Mouse (Mus musculus) stomach, embryonic 16.5 days (tissue): ENCODE measurements at regions not wholly inside any gene's neighbourhood (a gene's known extent, or its start where the extent isn't known, plus 50 kb on each side); places are given as distances from the start of the nearest gene placed in this dataset.
A peak's percentile ranks its signal among the peaks of the same experiment; 100 is the strongest.
"Not testable (repeated sequence)": the region's sequence is repeated elsewhere in the genome, so short reads cannot be mapped to it uniquely, and the experiment has no call there.

Experiments used
- ATAC-seq: fragments of 200-750 bp; cut with Nextera tagmentation; 2 replicates; pipeline ENCODE4 v1.8.0; 2017; ENCODE audit warnings: moderate number of reproducible peaks, moderate TSS enrichment; ENCODE audit not compliant: insufficient read depth, low FRiP score
- H3K27ac ChIP-seq: fragments of 300-500 bp; sonication (generic); 2 replicates; pipeline ENCODE4 v1.5.1; 2014; ENCODE audit warnings: low read length
- H3K27me3 ChIP-seq: fragments of 300-500 bp; sonication (generic); 2 replicates; pipeline ENCODE4 v1.6.1; 2014; ENCODE audit warnings: low read length, control low read depth, mixed read lengths; ENCODE audit not compliant: control insufficient read depth, insufficient read depth
- H3K36me3 ChIP-seq: fragments of 300-500 bp; sonication (generic); 2 replicates; pipeline ENCODE4 v1.6.1; 2014; ENCODE audit warnings: low read length; ENCODE audit not compliant: control insufficient read depth, insufficient read depth
- H3K4me1 ChIP-seq: fragments of 300-500 bp; sonication (generic); 2 replicates; pipeline ENCODE4 v1.6.1; 2014; ENCODE audit warnings: low read length, control low read depth, mixed read lengths; ENCODE audit not compliant: control insufficient read depth, insufficient read depth
- H3K4me2 ChIP-seq: fragments of 300-500 bp; sonication (generic); 2 replicates; pipeline ENCODE4 v1.6.1; 2014; ENCODE audit warnings: low read depth, low read length, mixed read lengths
- H3K4me3 ChIP-seq: fragments of 300-500 bp; sonication (generic); replicated peaks from 2 replicates; pipeline ENCODE4 v1.5.1; 2014; ENCODE audit warnings: mild to moderate bottlenecking, low read length
- H3K9ac ChIP-seq: fragments of 300-500 bp; sonication (generic); 2 replicates; pipeline ENCODE4 v1.6.1; 2014; ENCODE audit warnings: low read length
- H3K9me3 ChIP-seq: fragments of 300-500 bp; sonication (generic); replicated peaks from 2 replicates; pipeline ENCODE4 v1.6.1; 2016; ENCODE audit warnings: low read length, control low read depth; ENCODE audit not compliant: control insufficient read depth
- WGBS: fragments of 180-500 bp; shearing (Covaris S2); extraction: QIAGEN DNeasy Blood & Tissue Kit; methylation state at CpG from one replicate; pipeline ENCODE4 v1.1.7; 2014; 5-methylcytosine and 5-hydroxymethylcytosine counted together

- Histone ChIP-seq H3K27me3 (no peaks in the 10 kb centered on the region), H3K4me2 (peak overlapping the region; percentile 72), H3K9me3 (no peaks in the 10 kb centered on the region), H3K4me1 (0 out of 2 replicates have a peak, but pooled peaks cover 2% of the 10 kb centered on the region), H3K36me3 (no peaks in the 10 kb centered on the region), H3K27ac (no peak overlapping the region), H3K4me3 (peak overlapping the region; percentile 42), H3K9ac (peak overlapping the region; percentile 62)
- peak; percentile 56; the same call in 1 of the 2 replicates for ATAC-seq
- 37% methylated on average over 17 of the region's 17 CpGs for WGBS
Observed at GRCm38 (mm10) chr3:130819031-130819836, 89.0 kb upstream of the Rpl34 start.

GRCm38 (mm10) chr3:130818467-130819030 is 88.4 kb upstream of the Rpl34 start:
- Histone ChIP-seq H3K9ac (peak overlapping the region; percentile 62), H3K9me3 (no peaks in the 10 kb centered on the region), H3K4me2 (peak overlapping the region; percentile 72), H3K4me3 (peak overlapping the region; percentile 42), H3K27ac (no peak overlapping the region), H3K36me3 (no peaks in the 10 kb centered on the region), H3K4me1 (0 out of 2 replicates have a peak, but pooled peaks cover 2% of the 10 kb centered on the region), H3K27me3 (no peaks in the 10 kb centered on the region)
- WGBS = 5% methylated on average over 18 of the region's 18 CpGs
- ATAC-seq = peak; percentile 58; the same call in 1 of the 2 replicates

GRCm38 (mm10) chr3:130809696-130810665 is 79.8 kb upstream of the Rpl34 start:
- Histone ChIP-seq H3K9ac (no peak overlapping the region), H3K4me3 (no peak overlapping the region), H3K36me3 (no peaks in the 10 kb centered on the region), H3K4me2 (no peak overlapping the region), H3K4me1 (no peaks in the 10 kb centered on the region), H3K9me3 (no peaks in the 10 kb centered on the region), H3K27me3 (no peaks in the 10 kb centered on the region), H3K27ac (no peak overlapping the region)
- ATAC-seq = no peak
- WGBS = 67% methylated on average over 19 of the region's 19 CpGs

GRCm38 (mm10) chr3:130805345-130805744 is 75.1 kb upstream of the Rpl34 start:
- no peak overlapping the region for H3K4me3 ChIP-seq
- H3K9ac ChIP-seq = no peak overlapping the region
- H3K27ac ChIP-seq = no peak overlapping the region
- 0 out of 2 replicates have a peak, but pooled peaks cover 3% of the 10 kb centered on the region for H3K4me1 ChIP-seq
- no peaks in the 10 kb centered on the region for H3K27me3 ChIP-seq
- H3K36me3 ChIP-seq = no peaks in the 10 kb centered on the region
- no peak overlapping the region for H3K4me2 ChIP-seq
- H3K9me3 ChIP-seq = no peaks in the 10 kb centered on the region
- WGBS = 87% methylated on average over 3 of the region's 3 CpGs
- no peak for ATAC-seq

- no peaks in the 10 kb centered on the region for H3K36me3 ChIP-seq
- H3K4me1 ChIP-seq = 0 out of 2 replicates have a peak, but pooled peaks cover 3% of the 10 kb centered on the region
- no peak overlapping the region for H3K9ac ChIP-seq
- no peak for ATAC-seq
- H3K4me3 ChIP-seq = no peak overlapping the region
- 65% methylated on average over 6 of the region's 6 CpGs for WGBS
- no peaks in the 10 kb centered on the region for H3K27me3 ChIP-seq
- no peaks in the 10 kb centered on the region for H3K9me3 ChIP-seq
- no peak overlapping the region for H3K4me2 ChIP-seq
- H3K27ac ChIP-seq = no peak overlapping the region
Observed at GRCm38 (mm10) chr3:130804327-130804662, 74.1 kb upstream of the Rpl34 start.

GRCm38 (mm10) chr3:130803591-130804326 is 73.6 kb upstream of the Rpl34 start:
- Histone ChIP-seq H3K4me1 (0 out of 2 replicates have a peak, but pooled peaks cover 3% of the 10 kb centered on the region), H3K4me3 (no peak overlapping the region), H3K9me3 (no peaks in the 10 kb centered on the region), H3K27ac (no peak overlapping the region), H3K9ac (no peak overlapping the region), H3K27me3 (no peaks in the 10 kb centered on the region), H3K36me3 (no peaks in the 10 kb centered on the region), H3K4me2 (no peak overlapping the region)
- 26% methylated on average over 12 of the region's 12 CpGs for WGBS
- ATAC-seq = no peak

GRCm38 (mm10) chr3:130800016-130800415 is 69.8 kb upstream of the Rpl34 start:
- Histone ChIP-seq H3K9ac (no peak overlapping the region), H3K36me3 (no peaks in the 10 kb centered on the region), H3K9me3 (no peaks in the 10 kb centered on the region), H3K27ac (no peak overlapping the region), H3K4me1 (0 out of 2 replicates have a peak, but pooled peaks cover 3% of the 10 kb centered on the region), H3K27me3 (no peaks in the 10 kb centered on the region), H3K4me2 (no peak overlapping the region), H3K4me3 (no peak overlapping the region)
- WGBS = 65% methylated on average over 2 of the region's 2 CpGs
- no peak for ATAC-seq

- H3K4me1 ChIP-seq, H3K9me3 ChIP-seq, H3K27me3 ChIP-seq, H3K4me3 ChIP-seq, H3K36me3 ChIP-seq, H3K9ac ChIP-seq, ATAC-seq, H3K4me2 ChIP-seq, H3K27ac ChIP-seq: not testable (repeated sequence)
- 93% methylated on average over 1 of the region's 1 CpGs for WGBS
Observed at GRCm38 (mm10) chr3:130797956-130798355, 67.8 kb upstream of the Rpl34 start.
